Mouse (Mus musculus) splenic B cell, adult 2 months (primary cell): Measurements from ENCODE around the gene Ubl5.
"Not testable (repeated sequence)": the region's sequence is repeated elsewhere in the genome, so short reads cannot be mapped to it uniquely, and the experiment has no call there.

Experiments
- DNase-seq: peaks from one replicate; pipeline ENCODE4 v3.0.0-alpha.2; 2011; ENCODE audit warnings: low read depth, low spot score
- H3K27me3 ChIP-seq: 2 replicates; pipeline ENCODE4 v1.6.1; 2012; ENCODE audit warnings: mild to moderate bottlenecking, low read length, moderate library complexity, mixed read lengths; ENCODE audit not compliant: control insufficient read depth, poor library complexity, insufficient read depth, severe bottlenecking
- H3K36me3 ChIP-seq: 2 replicates; pipeline ENCODE4 v1.6.1; 2012; ENCODE audit warnings: mild to moderate bottlenecking, low read length, moderate library complexity, mixed read lengths; ENCODE audit not compliant: control insufficient read depth, poor library complexity, insufficient read depth, severe bottlenecking

Gene Ubl5

DNA sequence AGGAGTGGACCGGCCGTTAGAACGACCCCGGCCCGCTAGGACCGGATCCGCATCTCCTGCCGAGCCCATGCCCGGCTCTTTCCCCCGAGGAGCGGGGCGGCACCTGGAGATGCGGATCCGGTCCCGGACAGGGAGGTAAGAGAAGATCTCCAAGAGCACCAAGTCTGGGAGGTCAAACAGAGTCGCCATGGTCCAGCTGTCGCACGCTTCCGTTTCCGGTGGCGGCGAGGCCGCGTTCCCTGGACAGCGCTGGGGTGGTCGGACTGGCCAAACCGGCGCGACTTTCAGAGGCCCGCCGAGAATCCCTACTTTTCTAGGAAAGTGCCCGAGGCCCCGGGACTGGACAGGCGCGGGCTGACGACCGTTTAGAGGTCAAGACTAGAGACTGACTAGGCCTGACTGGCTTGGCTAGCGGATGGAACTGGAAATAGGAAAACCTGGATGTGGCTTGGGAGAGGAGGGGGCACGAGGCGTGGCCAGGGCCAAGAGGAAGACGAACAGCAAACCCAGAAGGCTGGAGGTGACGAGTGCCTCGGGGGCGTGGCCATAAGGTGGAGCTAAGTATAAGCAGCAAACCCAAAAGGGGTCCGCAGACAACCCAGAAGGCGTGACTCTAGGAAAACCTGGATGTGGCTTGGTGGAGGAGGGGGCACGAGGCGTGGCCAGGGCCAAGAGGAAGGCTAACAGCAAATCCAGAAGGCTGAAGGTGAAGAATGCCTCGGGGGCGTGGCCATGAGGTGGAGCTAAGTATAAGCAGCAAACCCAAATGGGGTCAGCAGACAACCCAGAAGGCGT lies at the start of gene Ubl5:
TSS of gene Ubl5 (plus strand) at position 778 of the 795 bp plus-strand sequence.
- peak; percentile 54 for DNase-seq
- Histone ChIP-seq H3K27me3 (no peaks in the 10 kb centered on the region), H3K36me3 (peaks cover 2% of the 10 kb centered on the region)

DNA sequence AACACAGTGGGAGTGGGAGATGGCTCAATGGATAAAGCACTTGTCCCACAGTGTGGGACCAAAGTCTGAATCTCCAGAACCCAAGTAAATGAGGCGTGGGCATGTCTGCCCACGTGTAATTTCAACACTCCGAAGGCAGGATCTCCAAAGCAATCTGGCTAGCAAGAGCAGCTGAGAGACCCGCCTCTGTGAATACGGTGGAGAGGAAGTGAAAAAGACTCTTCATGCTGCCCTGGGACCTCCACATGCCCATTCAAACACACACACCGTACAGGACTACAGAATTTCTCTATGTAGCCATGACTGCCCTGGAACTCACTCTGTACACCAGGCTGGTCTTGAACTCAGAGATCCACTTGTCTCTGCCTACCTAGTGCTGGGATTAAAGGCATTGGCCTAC lies 41.4 kb upstream of the Ubl5 start:
- no peaks in the 10 kb centered on the region for H3K36me3 ChIP-seq
- DNase-seq: peak; percentile 30
- H3K27me3 ChIP-seq: no peaks in the 10 kb centered on the region

DNA sequence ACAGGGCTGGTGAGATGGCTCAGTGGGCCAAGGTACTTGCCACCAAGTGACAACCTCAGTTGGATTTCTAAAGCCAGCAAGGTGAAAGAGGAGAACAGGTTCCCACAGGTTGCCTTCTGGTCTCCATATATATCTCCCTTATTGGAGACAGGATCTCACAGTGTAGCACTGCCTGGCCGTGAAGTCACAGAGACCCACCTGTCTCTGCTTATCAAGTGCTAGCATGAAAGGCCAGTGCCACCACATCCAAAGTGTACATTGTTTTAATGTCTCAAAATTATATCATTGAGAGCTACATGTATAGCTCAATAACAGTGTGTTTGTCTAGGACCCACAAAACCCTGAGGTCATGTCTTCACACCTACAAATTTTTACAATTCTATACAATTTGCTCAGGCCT lies 36.4 kb upstream of the Ubl5 start:
- H3K27me3 ChIP-seq: no peaks in the 10 kb centered on the region
- no peak for DNase-seq
- no peaks in the 10 kb centered on the region for H3K36me3 ChIP-seq

DNA sequence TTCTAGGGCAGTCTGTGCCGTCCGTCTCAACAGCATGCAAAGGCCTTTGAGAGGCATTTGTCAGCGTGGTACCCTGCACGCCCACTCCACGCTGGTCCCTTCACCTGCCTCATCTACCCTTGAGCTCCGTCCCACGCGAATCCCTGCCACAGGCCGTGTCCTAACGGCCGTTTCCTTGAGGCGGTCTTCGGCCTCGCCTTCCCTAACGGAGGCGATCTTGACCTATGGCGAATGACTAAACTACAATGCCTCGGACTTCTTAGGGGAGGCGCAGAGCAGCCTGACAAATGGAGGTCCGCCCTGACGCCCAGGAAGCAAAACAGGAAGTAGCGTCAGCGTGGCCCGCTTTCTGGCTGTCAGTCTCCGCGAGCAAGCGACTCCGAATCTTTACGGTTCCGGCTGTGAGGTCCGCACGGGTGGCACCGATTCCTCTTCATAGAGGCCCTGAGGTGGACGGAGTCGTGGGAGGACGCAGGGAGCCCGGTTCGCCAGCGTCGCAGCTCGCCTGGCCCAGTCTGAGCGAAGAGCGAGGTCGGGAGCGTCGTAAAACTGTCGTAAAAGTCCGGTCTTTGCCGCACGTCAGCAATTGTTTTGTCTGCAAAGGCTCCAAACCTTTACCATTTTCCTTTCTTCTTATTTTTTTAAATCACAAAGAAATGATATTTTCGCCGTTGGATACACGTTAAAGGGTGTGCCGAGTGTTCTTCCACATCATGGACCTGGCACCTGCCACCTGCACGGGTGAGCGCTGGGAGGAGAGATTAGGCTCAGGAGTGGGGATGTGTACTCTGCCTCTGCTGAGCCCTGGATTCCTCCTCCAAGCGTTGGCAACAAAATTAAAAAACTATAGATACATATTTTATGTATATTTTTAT lies 35.3 kb upstream of the Ubl5 start:
- no peaks in the 10 kb centered on the region for H3K27me3 ChIP-seq
- DNase-seq: peak; percentile 94
- H3K36me3 ChIP-seq: no peaks in the 10 kb centered on the region

DNA sequence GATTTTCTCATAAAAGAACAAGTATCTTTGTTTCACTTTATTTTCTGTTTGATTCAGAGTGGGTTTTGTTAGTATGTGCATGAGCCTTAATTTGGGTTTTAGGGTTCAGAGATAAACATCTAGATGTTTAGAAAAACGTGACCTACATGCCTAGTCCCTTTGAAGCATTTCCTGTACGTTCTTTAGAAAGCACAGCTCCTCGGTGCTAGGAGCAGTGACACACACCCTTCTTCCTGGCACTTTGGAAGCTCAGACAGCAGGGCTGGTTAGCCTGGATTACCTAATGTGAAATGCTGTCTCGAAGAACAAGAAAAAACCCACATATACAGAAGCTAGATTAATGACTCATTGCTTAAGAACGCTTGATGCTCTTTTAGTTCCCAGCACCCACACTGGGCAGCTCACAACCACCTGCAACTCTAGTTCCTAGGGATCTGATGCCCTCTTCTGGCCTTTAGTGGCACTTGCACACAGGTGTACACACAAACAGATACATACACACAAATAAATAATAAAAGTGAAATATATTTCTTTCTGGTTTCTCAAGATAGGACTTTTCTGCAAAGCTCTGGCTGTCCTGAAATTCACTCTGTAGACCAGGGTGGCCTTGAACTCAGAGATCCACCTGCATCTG lies 32.7 kb upstream of the Ubl5 start:
- H3K36me3 ChIP-seq: no peaks in the 10 kb centered on the region
- no peak for DNase-seq
- no peaks in the 10 kb centered on the region for H3K27me3 ChIP-seq

DNA sequence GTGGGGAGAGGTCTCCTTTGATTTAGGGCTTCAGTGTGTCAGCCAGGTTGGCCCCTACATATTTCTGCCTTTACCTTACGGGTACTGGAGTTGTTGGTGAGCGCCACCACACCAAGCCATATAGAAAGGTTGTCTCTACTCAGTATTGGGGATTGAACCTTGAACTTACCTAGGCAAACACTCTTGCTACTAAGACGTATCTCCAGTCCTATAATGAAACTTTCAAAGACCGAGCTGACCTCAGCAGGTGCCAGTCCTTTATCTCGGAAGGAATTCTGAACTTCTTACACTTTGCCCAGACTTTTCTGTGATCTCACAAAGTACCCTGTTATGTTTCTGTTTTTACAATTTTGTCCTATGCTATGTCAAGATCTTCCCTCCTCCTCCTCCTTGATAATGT lies 30.7 kb upstream of the Ubl5 start:
- DNase-seq: no peak
- no peaks in the 10 kb centered on the region for H3K36me3 ChIP-seq
- H3K27me3 ChIP-seq: no peaks in the 10 kb centered on the region

DNA sequence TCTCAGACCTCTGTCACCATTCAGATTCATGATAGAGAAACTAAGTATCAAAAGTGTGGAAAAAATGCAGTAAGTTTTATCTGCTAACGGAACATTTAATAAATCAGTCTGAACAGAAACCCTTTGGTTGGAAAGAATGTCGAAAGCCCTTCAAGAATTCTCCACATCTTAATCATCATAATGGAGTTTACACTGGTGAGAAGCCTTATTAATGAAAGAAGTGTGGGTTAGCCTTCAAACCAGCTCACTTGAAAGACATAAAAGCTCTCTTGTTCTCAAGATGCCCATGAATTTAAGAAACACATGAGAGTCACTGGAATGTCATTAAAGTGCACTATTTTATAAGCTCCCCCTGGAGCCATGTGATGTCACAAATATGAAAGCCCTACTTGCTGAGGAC lies 26.0 kb upstream of the Ubl5 start:
- Histone ChIP-seq H3K36me3 (no peaks in the 10 kb centered on the region), H3K27me3 (no peaks in the 10 kb centered on the region)
- no peak for DNase-seq

DNA sequence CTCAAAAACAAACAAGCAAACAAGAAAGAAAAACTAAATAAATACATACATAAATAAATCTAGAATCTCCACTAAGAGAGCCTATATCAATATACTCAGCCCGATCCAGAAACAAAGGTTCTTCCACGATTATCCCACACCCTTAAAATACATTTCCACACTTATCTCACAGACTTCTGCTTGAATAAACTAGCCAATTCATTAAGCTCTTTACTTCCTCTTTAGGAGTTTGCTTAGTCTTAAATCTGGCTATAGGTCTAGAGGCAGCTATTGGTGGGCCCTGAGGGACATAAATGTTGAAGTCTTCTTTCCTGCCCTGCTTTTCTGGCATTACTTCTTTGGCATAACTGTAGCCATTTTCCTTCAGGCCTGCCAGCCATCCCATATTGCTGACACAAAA lies 11.3 kb upstream of the Ubl5 start:
- H3K27me3 ChIP-seq: no peaks in the 10 kb centered on the region
- DNase-seq: no peak
- no peaks in the 10 kb centered on the region; the same call in 1 of the 2 replicates for H3K36me3 ChIP-seq

DNA sequence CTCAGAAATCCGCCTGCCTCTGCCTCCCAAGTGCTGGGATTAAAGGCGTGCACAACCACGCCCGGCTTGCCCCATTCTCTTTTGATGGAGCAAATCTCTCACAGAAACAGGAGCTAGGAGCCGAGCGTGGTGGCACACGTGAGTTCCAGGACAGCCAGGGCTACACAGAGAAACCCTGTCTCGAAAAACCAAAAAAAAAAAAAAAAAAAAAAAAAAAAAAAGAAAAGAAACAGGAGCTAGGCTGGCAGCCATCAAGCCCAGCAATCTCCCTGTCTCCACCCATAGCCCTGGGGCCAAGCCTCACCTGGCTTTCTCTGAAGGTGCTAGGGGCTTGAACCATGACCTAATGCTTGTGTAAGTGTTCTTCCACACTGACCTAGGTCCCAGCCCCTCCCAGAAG lies 7.0 kb upstream of the Ubl5 start:
- DNase-seq, H3K27me3 ChIP-seq, H3K36me3 ChIP-seq: not testable (repeated sequence)

DNA sequence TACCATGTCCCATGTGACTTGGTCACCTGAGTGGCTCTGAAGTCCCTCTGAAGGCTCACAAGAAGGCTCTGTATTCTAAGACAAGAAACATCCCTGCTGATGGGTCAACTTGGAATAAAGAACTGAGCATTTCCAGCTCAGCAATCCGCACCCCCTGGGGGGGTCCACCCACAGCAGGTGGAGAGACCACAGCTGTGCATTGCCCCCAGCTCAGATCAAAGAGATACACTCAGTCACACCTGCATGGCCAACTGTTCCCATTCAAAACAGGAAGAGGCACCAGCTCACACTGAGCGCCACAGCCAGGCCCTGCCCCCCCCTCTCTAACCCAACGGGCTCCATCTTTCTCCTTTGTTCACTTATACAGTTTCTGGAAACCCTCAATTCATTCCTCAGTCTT lies 6.4 kb upstream of the Ubl5 start:
- peak; percentile 64 for DNase-seq
- Histone ChIP-seq H3K27me3 (no peaks in the 10 kb centered on the region), H3K36me3 (peaks cover 2% of the 10 kb centered on the region; the same call in 1 of the 2 replicates)

DNA sequence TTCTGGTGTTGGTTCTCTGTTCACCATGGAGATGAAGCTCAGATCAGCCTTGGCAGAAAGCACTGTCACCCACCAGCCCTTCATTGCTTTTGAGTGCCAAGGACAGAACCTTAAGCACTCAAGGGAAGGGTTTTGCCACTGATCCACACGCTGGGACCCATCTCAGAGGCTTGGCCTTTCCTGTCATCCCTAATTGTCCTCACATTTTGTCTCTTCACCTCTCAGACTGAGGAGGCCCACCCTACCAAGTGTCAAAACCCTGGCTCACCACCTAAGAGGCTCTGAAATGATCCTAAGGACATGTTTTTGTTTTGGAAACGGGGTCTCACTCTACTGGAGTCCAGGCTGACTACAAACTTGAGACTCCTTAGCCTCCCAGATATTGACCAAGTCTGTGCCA lies 5.9 kb upstream of the Ubl5 start:
- DNase-seq: no peak
- H3K27me3 ChIP-seq: no peaks in the 10 kb centered on the region
- H3K36me3 ChIP-seq: peaks cover 2% of the 10 kb centered on the region; the same call in 1 of the 2 replicates

DNA sequence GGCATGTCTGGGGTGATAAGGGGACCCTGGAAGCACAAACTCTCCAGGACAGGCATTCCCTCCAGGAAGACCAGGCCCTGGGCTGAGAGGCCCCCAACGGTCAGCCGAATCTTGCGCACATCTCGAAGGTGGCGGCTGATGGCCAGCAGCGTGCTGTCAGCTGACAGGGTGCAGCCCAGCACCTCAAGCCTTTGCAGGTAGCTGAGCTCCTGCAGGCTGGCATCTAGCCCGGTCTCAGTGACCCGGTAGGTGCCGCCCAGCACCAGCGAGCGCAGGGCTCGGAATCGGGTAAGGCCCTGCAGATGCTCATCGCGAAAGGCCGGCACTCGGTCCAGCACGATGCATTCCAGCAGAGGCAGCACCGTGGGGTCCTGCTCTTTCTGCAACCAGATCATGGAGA lies 4.1 kb upstream of the Ubl5 start:
- DNase-seq: no peak
- H3K36me3 ChIP-seq: peaks cover 2% of the 10 kb centered on the region; the same call in 1 of the 2 replicates
- no peaks in the 10 kb centered on the region for H3K27me3 ChIP-seq

DNA sequence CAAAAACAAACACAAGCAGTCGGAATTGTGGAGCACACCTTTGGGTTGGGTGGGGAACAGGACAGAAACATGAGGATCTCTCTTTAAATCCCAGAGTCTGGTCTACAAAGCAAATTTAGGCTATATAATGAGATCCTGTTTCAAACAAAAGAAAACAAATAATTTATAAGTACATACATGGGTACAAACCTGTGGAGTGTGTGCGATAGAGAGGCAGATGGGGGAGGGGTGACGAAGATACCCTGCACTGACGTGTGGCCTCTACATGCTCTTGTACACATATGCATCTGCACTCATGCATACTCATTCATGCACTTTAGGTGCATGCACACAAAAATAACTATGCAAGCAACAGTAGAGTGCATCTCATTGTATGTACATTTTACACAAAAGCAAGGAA lies 3.2 kb upstream of the Ubl5 start:
- Histone ChIP-seq H3K27me3 (no peaks in the 10 kb centered on the region), H3K36me3 (peaks cover 2% of the 10 kb centered on the region; the same call in 1 of the 2 replicates)
- no peak for DNase-seq

DNA sequence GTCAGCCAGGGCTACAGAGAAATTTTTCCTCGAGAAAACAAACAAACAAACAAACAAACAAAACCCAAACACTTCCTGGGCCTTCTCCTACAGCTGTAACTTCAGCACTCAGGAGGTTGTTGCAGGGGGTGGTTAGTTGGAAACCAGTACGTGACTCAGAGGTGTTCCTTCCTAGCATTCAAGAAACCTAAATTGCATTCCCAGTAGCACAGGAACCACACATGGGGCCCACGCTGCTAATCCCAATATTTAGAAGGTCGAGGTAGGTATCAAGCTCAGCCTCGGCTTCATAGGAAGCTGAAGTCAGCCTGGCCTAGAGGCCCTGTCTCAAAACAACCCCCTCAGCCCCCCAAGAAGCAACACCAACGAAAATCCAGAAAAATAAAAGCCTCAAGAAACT lies 1.2 kb upstream of the Ubl5 start:
- Histone ChIP-seq H3K36me3 (peaks cover 2% of the 10 kb centered on the region), H3K27me3 (no peaks in the 10 kb centered on the region)
- DNase-seq: no peak
